Mouse (Mus musculus): ENCODE data around the gene Hnrnpm. TPM values are rescaled to one million over a fixed set of nuclear protein-coding genes. Genes with fewer than 3 reads are reported as not detected.

The Hnrnpm gene
- polyA plus RNA-seq, 1 experiment = 68.2 TPM

- no peak for TF ChIP-seq POLR2A (IDR thresholded peaks at IDR 0.05; ENCODE audit: insufficient read length, low read depth)
- TF ChIP-seq E2F4 (IDR thresholded peaks at IDR 0.05; ENCODE audit: insufficient read depth) = no peak
- no peak for TF ChIP-seq POLR2AphosphoS2 (IDR thresholded peaks at IDR 0.05; ENCODE audit: insufficient read length, low read depth)
- TF ChIP-seq MAX (IDR thresholded peaks at IDR 0.05; ENCODE audit: low read depth) = no peak
- TF ChIP-seq REST (IDR thresholded peaks at IDR 0.05; ENCODE audit: insufficient read depth, insufficient read length) = no peak
- TF ChIP-seq TCF12 (IDR thresholded peaks at IDR 0.05; ENCODE audit: insufficient read depth, poor library complexity, severe bottlenecking) = no peak
- no peak for TF ChIP-seq SRF (IDR thresholded peaks at IDR 0.05; ENCODE audit: control insufficient read depth, insufficient read length, low read depth)
- TF ChIP-seq USF1 (IDR thresholded peaks at IDR 0.05; ENCODE audit: low read depth) = no peak
- TF ChIP-seq TCF3 (IDR thresholded peaks at IDR 0.05; ENCODE audit: insufficient read length, low read depth) = no peak
- no peak for TF ChIP-seq MYOG (IDR thresholded peaks at IDR 0.05; ENCODE audit: control insufficient read depth in 1 of 3, insufficient read depth in 1 of 3, insufficient read length in 2 of 3, low read depth in 2 of 3)
- Histone ChIP-seq H3K27me3 (ENCODE audit: control insufficient read depth, insufficient read depth, insufficient read length) (no peaks in the 10 kb centered on the region), H3K79me2 (ENCODE audit: control insufficient read depth, insufficient read depth) (peaks cover 6% of the 10 kb centered on the region), H3ac (ENCODE audit: control insufficient read depth, insufficient read length) (no peak overlapping the region), H3K4me3 (no peak overlapping the region), H3K4me2 (ENCODE audit: low read depth) (no peak overlapping the region), H3K36me3 (ENCODE audit: control insufficient read depth, insufficient read depth) (no peaks in the 10 kb centered on the region)
These were observed 28.1 kb upstream of the Hnrnpm start for GRCm38 (mm10) chr17:33714779-33715178.

- Histone ChIP-seq H3K79me2 (ENCODE audit: control insufficient read depth, insufficient read depth) (peaks cover 6% of the 10 kb centered on the region), H3K36me3 (ENCODE audit: control insufficient read depth, insufficient read depth) (no peaks in the 10 kb centered on the region), H3ac (ENCODE audit: control insufficient read depth, insufficient read length) (no peak overlapping the region), H3K27me3 (ENCODE audit: control insufficient read depth, insufficient read depth, insufficient read length) (no peaks in the 10 kb centered on the region), H3K4me3 (no peak overlapping the region), H3K4me2 (ENCODE audit: low read depth) (no peak overlapping the region)
- TF ChIP-seq MYOG (IDR thresholded peaks at IDR 0.05; ENCODE audit: control insufficient read depth in 1 of 3, insufficient read depth in 1 of 3, insufficient read length in 2 of 3, low read depth in 2 of 3) (no peak), MAX (IDR thresholded peaks at IDR 0.05; ENCODE audit: low read depth) (no peak), TCF3 (IDR thresholded peaks at IDR 0.05; ENCODE audit: insufficient read length, low read depth) (no peak), E2F4 (IDR thresholded peaks at IDR 0.05; ENCODE audit: insufficient read depth) (no peak), POLR2A (IDR thresholded peaks at IDR 0.05; ENCODE audit: insufficient read length, low read depth) (no peak), CEBPB (IDR thresholded peaks at IDR 0.05; ENCODE audit: insufficient read depth, poor library complexity, severe bottlenecking) (no peak), MYOD1 (IDR thresholded peaks at IDR 0.05; ENCODE audit: control insufficient read depth in 1 of 3, insufficient read length in 2 of 3, low read depth in 2 of 3) (no peak), TCF12 (IDR thresholded peaks at IDR 0.05; ENCODE audit: insufficient read depth, poor library complexity, severe bottlenecking) (no peak), USF1 (IDR thresholded peaks at IDR 0.05; ENCODE audit: low read depth) (no peak), POLR2AphosphoS2 (IDR thresholded peaks at IDR 0.05; ENCODE audit: insufficient read length, low read depth) (no peak), SRF (IDR thresholded peaks at IDR 0.05; ENCODE audit: control insufficient read depth, insufficient read length, low read depth) (no peak), REST (IDR thresholded peaks at IDR 0.05; ENCODE audit: insufficient read depth, insufficient read length) (no peak)
These were observed 26.6 kb upstream of the Hnrnpm start for GRCm38 (mm10) chr17:33713271-33713670.

- H3K36me3 ChIP-seq (ENCODE audit: control insufficient read depth, insufficient read depth) = peaks cover 6% of the 10 kb centered on the region
- TF ChIP-seq POLR2AphosphoS2 (IDR thresholded peaks at IDR 0.05; ENCODE audit: insufficient read length, low read depth) (no peak), TCF12 (IDR thresholded peaks at IDR 0.05; ENCODE audit: insufficient read depth, poor library complexity, severe bottlenecking) (no peak), USF1 (IDR thresholded peaks at IDR 0.05; ENCODE audit: low read depth) (no peak), TCF3 (IDR thresholded peaks at IDR 0.05; ENCODE audit: insufficient read length, low read depth) (no peak), POLR2A (IDR thresholded peaks at IDR 0.05; ENCODE audit: insufficient read length, low read depth) (no peak), MYOD1 (IDR thresholded peaks at IDR 0.05; ENCODE audit: control insufficient read depth in 1 of 3, insufficient read length in 2 of 3, low read depth in 2 of 3) (no peak), MYOG (IDR thresholded peaks at IDR 0.05; ENCODE audit: control insufficient read depth in 1 of 3, insufficient read depth in 1 of 3, insufficient read length in 2 of 3, low read depth in 2 of 3) (no peak), CEBPB (IDR thresholded peaks at IDR 0.05; ENCODE audit: insufficient read depth, poor library complexity, severe bottlenecking) (no peak), REST (IDR thresholded peaks at IDR 0.05; ENCODE audit: insufficient read depth, insufficient read length) (no peak), SRF (IDR thresholded peaks at IDR 0.05; ENCODE audit: control insufficient read depth, insufficient read length, low read depth) (no peak), MAX (IDR thresholded peaks at IDR 0.05; ENCODE audit: low read depth) (no peak), E2F4 (IDR thresholded peaks at IDR 0.05; ENCODE audit: insufficient read depth) (no peak)
These were observed 23.2 kb upstream of the Hnrnpm start for GRCm38 (mm10) chr17:33709834-33710233.

GRCm38 (mm10) chr17:33703091-33703490 lies 16.4 kb upstream of the Hnrnpm start:
- Histone ChIP-seq H3K4me3 (no peak overlapping the region), H3ac (ENCODE audit: control insufficient read depth, insufficient read length) (no peak overlapping the region), H3K36me3 (ENCODE audit: control insufficient read depth, insufficient read depth) (peaks cover 9% of the 10 kb centered on the region), H3K4me2 (ENCODE audit: low read depth) (no peak overlapping the region), H3K79me2 (ENCODE audit: control insufficient read depth, insufficient read depth) (no peaks in the 10 kb centered on the region), H3K27me3 (ENCODE audit: control insufficient read depth, insufficient read depth, insufficient read length) (no peaks in the 10 kb centered on the region)
- TF ChIP-seq E2F4 (IDR thresholded peaks at IDR 0.05; ENCODE audit: insufficient read depth) (no peak), SRF (IDR thresholded peaks at IDR 0.05; ENCODE audit: control insufficient read depth, insufficient read length, low read depth) (no peak), MYOD1 (IDR thresholded peaks at IDR 0.05; ENCODE audit: control insufficient read depth in 1 of 3, insufficient read length in 2 of 3, low read depth in 2 of 3) (no peak), REST (IDR thresholded peaks at IDR 0.05; ENCODE audit: insufficient read depth, insufficient read length) (no peak), MYOG (IDR thresholded peaks at IDR 0.05; ENCODE audit: control insufficient read depth in 1 of 3, insufficient read depth in 1 of 3, insufficient read length in 2 of 3, low read depth in 2 of 3) (no peak), USF1 (IDR thresholded peaks at IDR 0.05; ENCODE audit: low read depth) (no peak), MAX (IDR thresholded peaks at IDR 0.05; ENCODE audit: low read depth) (no peak), POLR2AphosphoS2 (IDR thresholded peaks at IDR 0.05; ENCODE audit: insufficient read length, low read depth) (no peak), TCF12 (IDR thresholded peaks at IDR 0.05; ENCODE audit: insufficient read depth, poor library complexity, severe bottlenecking) (no peak), POLR2A (IDR thresholded peaks at IDR 0.05; ENCODE audit: insufficient read length, low read depth) (no peak), TCF3 (IDR thresholded peaks at IDR 0.05; ENCODE audit: insufficient read length, low read depth) (no peak), CEBPB (IDR thresholded peaks at IDR 0.05; ENCODE audit: insufficient read depth, poor library complexity, severe bottlenecking) (no peak)

More at GRCm38 (mm10) chr17:33709834-33710233, 23.2 kb upstream of the Hnrnpm start:
- Histone ChIP-seq H3K27me3 (ENCODE audit: control insufficient read depth, insufficient read depth, insufficient read length) (no peaks in the 10 kb centered on the region), H3ac (ENCODE audit: control insufficient read depth, insufficient read length) (no peak overlapping the region), H3K4me3 (no peak overlapping the region), H3K79me2 (ENCODE audit: control insufficient read depth, insufficient read depth) (no peaks in the 10 kb centered on the region), H3K4me2 (ENCODE audit: low read depth) (no peak overlapping the region)
